Mouse (Mus musculus): ENCODE data around the gene Cacna1g.

DNA sequence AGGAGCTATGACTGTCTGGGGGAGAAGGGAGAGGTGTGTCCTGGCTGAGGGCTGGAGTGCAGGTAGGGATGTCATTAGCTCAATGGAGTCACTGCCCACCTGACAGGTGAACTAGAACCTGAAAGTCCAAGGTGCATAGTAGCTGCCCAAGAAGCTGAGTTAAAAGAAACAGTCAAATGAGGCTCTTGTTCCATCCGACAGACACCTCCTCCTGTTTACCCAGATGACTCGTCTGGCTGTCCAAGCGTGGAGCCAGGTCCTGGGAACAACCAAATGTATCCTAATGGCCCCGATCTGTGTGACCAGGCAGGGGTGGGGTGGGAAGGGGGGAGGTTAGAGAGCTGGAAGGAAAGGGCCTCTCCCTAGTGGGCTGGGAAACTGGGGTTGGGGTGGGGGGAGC lies 28.7 kb downstream of the Cacna1g start:
- TF ChIP-seq CTCF (IDR thresholded peaks at IDR 0.05; ENCODE audit: insufficient read depth, low read depth, low read length) (no peak), POLR2A (IDR thresholded peaks at IDR 0.05; ENCODE audit: insufficient read depth, low read depth, low read length) (no peak)

Measured in olfactory bulb, adult 2 months (tissue).